Mouse (Mus musculus): ENCODE data around the gene Gm15557.

GRCm38 (mm10) chr2:155952006-155952405 lies 11.5 kb downstream of the Gm15557 start:
- TF ChIP-seq CTCF (IDR thresholded peaks at IDR 0.05; ENCODE audit: borderline replicate concordance, insufficient read depth, low read depth, low read length) = peak; percentile 46; the same call in 1 of the 2 replicates
- no peak for TF ChIP-seq POLR2A (IDR thresholded peaks at IDR 0.05; ENCODE audit: borderline replicate concordance, insufficient read depth, low read length)

All from cerebellum, adult 2 months (tissue).